Mouse (Mus musculus): ENCODE data around the gene Mapk6.

DNA sequence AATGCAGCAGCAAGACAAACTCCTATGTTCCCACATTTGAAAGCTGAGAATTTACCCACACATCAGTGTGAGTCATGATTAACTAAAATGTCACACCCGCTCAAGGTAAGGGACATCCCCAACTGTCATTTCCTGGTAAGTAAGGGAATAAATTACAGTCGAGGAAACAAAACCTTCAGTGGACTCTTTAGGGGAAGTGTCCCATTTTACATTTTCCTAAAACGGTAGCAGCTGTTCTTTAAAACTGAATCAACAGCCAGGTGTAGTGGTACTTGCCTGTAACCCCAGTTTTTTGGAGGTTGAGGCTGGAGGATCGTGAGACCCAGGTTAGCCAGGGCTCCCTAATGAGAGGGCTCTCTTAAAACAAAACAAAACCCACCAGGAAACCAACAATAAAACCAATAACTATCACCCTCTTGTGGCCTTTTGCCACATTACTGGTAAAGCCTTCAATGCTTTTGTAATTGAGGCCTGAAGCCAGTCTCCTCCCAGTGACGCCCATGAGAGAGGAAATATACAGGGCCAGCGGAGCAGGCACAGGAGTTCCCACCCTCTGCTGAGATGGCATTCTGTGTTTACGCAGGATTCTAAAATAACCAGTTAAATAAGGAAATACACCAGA is 24.5 kb upstream of the Mapk6 start:
- TF ChIP-seq GATA1 (IDR thresholded peaks at IDR 0.05; ENCODE audit: borderline replicate concordance, low read length) (no peak), FLI1 (IDR thresholded peaks at IDR 0.05; ENCODE audit: low read length) (no peak)

Data from megakaryocyte, embryonic 14.5 days (primary cell).